Mouse (Mus musculus): ENCODE results near the gene Tceal6. TPM values are rescaled to one million over a fixed set of nuclear protein-coding genes. Genes with fewer than 3 reads are reported as not detected.
"Not testable (repeated sequence)": the region's sequence is repeated elsewhere in the genome, so short reads cannot be mapped to it uniquely, and the experiment has no call there.

Gene Tceal6
- total RNA-seq (2022), result under 1 TPM in 2 of 4 experiments, not detected in 2; 0.29 to 0.32 TPM

- DNase-seq (ENCODE audit: low spot score in 2 of 2), result no peak
These were observed at the start of gene Tceal6 for GRCm38 (mm10) chrX:135210436-135211221. Gene Tceal6 (minus strand): TSS chrX:135210687.

GRCm38 (mm10) chrX:135209773-135210435, 583 bp downstream of the Tceal6 start:
- DNase-seq (ENCODE audit: low spot score in 2 of 2), result not testable (repeated sequence)

GRCm38 (mm10) chrX:135189924-135190323, 20.6 kb downstream of the Tceal6 start:
- not testable (repeated sequence) for DNase-seq (ENCODE audit: low spot score in 2 of 2)

- not testable (repeated sequence) for DNase-seq (ENCODE audit: low spot score in 2 of 2)
These were observed 21.8 kb downstream of the Tceal6 start for GRCm38 (mm10) chrX:135188661-135189060.

- not testable (repeated sequence) for DNase-seq (ENCODE audit: low spot score in 2 of 2)
These were observed 33.0 kb downstream of the Tceal6 start, which contains the start of gene Gm15023 for GRCm38 (mm10) chrX:135177532-135177931. Gene Gm15023 (minus strand): TSS chrX:135177632.

Other genes starting within 250 kb of the Tceal6 start
- not detected for gene Nxf2, start 245.9 kb downstream of the Tceal6 start, total RNA-seq (2022)
- gene Zmat1, start 201.5 kb downstream of the Tceal6 start, total RNA-seq (2022), result under 1 TPM; 0.22 to 0.94 (median 0.78) TPM
- not detected for gene Gm15023, start 33.1 kb downstream of the Tceal6 start, total RNA-seq (2022)
- gene Pramel3, start 91.6 kb upstream of the Tceal6 start, total RNA-seq (2022), result not detected
- gene Gm5128, start 162.6 kb upstream of the Tceal6 start, total RNA-seq (2022), result not detected
- gene Gm7903, start 223.1 kb upstream of the Tceal6 start, total RNA-seq (2022), result not detected

Data from gastrocnemius, adult 8-10 months (tissue).